Mouse (Mus musculus): ENCODE measurements at regions not wholly inside any gene's neighbourhood (a gene's known extent, or its start where the extent isn't known, plus 50 kb on each side); places are given as distances from the start of the nearest gene placed in this dataset.

- no peak for TF ChIP-seq CTCF (IDR thresholded peaks at IDR 0.05 in 2 of 3, conservative IDR thresholded peaks at IDR 0.05 in 1 of 3; ENCODE audit: control insufficient read depth in 1 of 3, insufficient read depth in 1 of 3, low read depth in 2 of 3, low read length in 3 of 3, poor library complexity in 1 of 3, severe bottlenecking in 1 of 3)
- no peak for TF ChIP-seq HCFC1 (IDR thresholded peaks at IDR 0.05; ENCODE audit: low read depth, low read length)
- TF ChIP-seq MAX (IDR thresholded peaks at IDR 0.05; ENCODE audit: low read length): no peak
- TF ChIP-seq EP300 (IDR thresholded peaks at IDR 0.05; ENCODE audit: low read depth in 1 of 2, low read length in 2 of 2): no peak
- no peak for TF ChIP-seq ETS1 (IDR thresholded peaks at IDR 0.05; ENCODE audit: low read depth, low read length)
- TF ChIP-seq ZNF384 (IDR thresholded peaks at IDR 0.05; ENCODE audit: low read depth, low read length): no peak
- TF ChIP-seq MAZ (IDR thresholded peaks at IDR 0.05; ENCODE audit: low read depth, low read length): no peak
- TF ChIP-seq POLR2AphosphoS2 (IDR thresholded peaks at IDR 0.05; ENCODE audit: low read length): no peak
- TF ChIP-seq POLR2A (IDR thresholded peaks at IDR 0.05; ENCODE audit: control insufficient read depth in 1 of 2, insufficient read depth in 1 of 2, low read depth in 1 of 2, low read length in 2 of 2, poor library complexity in 1 of 2): no peak
These were observed 349.9 kb downstream of the Zfp619 start for GRCm38 (mm10) chr7:39867451-39867850.

All from MEL (cell line).